Mouse (Mus musculus): ENCODE data around the gene Rad51b.

Rad51b gene

GRCm38 (mm10) chr12:79848539-79848938 is 551.5 kb downstream of the Rad51b start:
- no peak for DNase-seq

- no peak for DNase-seq
These were observed 552.9 kb downstream of the Rad51b start for GRCm38 (mm10) chr12:79850021-79850420.

GRCm38 (mm10) chr12:79851898-79852297 is 554.8 kb downstream of the Rad51b start:
- no peak for DNase-seq

- DNase-seq, result no peak
These were observed 555.5 kb downstream of the Rad51b start for GRCm38 (mm10) chr12:79852606-79853005.

DNA sequence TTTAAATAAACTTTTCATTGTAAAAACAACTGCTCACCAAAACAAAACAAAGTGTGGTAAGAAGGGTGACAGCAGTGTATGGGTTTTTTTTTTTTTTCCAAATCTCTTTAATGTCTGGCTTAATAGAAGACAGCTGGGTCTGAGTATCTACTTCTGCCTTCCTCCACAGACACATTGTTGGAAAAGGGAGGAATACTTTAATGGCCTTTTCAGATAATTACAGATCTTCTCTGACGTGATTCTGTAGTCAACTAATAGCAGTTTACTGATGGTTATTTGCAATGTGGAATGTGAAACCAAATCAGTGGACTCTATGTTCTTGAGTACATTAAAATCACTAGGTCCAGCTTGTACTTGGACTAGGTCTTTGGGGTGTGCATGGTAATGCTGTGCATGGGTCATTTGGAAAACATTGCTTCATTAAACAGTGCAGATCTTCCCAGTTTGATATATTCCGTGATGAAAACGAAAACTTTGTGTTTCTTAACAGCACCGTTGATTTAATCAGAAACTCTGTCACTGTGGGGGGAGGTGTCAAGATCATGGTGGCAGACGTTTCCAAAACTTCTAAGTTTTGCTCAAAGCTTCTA is 556.9 kb downstream of the Rad51b start:
- no peak for DNase-seq

DNA sequence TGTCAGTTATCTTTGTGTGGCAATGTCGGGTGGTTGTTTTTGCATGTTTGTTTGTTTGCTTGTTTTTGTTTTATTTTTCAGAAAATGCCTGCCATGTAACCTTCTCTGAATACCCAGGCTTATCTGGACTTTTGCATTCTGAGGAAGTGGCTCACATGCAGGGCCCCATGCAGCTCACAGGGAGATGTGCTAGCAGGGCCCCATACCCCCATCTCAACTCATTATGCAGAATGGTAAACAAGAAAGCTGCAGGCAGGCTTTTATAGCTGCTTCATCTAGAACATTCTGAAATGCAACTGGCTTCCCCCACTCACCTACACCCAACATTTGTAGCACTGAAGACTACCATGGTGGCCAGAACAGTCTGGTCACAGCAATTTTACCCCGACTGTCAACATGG is 557.4 kb downstream of the Rad51b start:
- no peak for DNase-seq

DNA sequence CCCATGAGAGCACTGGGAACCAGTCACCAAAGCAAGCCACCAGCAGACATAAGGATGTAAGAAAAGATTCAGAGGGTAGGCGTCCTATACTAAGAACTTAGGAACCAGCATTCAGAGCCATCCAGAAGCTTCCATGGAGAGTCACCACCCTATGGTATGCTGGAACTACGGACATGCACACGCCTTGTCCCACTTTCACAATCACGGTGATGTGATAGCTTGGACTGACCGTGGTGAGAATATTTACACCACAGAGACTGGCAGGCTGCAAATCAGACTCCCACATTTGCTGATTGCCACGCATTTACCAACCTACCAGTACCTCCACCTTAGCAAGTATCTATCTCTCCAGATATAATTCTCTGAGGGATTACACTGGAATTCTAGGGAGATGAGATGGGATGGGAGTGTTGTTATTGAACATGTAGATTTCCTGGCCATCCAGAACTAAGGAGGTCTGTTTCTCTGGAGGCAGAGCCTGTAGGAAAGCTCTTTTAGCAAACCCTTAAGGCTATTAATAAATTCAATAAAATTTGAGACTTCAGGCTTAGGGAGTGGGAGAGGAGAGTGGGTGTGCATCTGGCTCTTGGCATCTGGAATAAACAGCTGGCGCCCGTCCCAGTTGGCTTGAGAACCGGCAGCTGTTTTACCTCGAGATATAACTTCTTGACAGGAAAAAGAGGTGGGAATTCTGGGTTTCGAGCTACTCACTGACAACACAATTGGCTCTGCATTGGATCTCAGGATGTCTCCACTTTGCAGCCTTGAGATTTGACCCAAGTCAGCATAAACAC is 559.2 kb downstream of the Rad51b start:
- DNase-seq, result no peak

DNA sequence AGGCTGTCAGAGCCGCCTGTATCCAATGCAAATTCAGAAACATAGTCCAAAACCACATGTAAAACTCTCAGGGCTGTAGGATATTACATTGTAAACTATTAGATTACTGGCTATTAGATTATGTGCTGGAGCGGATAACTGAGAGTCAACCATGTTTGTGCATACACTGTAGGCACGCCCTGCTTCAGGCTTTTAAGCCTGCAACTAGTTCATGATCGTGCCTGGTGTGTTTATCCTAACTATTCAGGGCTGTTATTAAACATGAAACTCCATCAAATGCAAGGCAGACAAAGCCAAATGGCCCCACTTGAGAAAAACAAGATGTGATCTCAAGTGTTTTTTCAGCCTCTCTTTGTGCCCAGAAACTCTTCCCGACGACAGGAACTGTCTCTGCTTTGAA is 560.6 kb downstream of the Rad51b start:
- no peak for DNase-seq

- no peak for DNase-seq
These were observed 561.3 kb downstream of the Rad51b start for GRCm38 (mm10) chr12:79858336-79858735.

DNA sequence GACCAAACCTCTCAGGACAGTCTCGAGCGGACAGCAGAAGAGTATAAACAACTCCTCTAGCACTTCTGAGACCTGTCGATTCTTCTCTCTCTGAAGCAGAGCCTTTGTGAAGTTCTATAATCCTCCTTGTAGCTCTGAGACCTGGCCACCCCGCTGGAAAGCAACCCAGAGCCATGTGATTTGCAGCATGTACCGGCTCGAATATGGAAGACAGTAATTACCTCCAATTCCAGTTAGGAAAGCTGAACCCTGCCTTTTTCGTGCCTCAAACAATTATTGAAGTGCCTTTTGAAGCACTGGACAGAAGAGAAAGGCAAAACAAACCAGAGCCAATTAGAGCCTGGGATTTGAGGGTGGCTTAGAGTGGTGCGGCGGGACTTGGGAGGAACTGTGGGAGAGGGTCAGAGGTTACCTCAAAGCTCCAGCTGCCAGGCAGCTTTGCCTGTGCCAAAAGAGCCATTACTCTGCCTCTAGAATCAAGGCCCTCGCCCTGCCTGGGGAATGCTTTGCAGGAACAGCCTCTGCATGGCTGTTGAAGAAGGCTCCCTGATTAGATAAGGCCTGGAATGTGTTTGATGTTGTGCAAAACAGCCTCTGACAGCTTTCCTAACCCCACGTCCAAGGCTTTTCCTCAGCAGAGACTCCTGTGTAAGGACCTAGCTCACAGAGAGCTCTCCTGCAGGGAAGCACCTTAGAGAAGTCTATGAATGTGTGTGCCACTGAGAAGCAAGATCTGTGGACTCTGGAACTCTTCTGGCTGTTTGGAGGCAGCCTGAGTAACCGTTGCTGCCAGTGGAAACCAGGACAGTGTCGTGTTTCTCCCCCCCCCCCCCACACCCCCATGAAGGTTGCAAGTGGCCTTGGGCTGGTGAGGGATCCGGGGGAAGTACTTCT is 562.5 kb downstream of the Rad51b start:
- DNase-seq, result no peak

DNA sequence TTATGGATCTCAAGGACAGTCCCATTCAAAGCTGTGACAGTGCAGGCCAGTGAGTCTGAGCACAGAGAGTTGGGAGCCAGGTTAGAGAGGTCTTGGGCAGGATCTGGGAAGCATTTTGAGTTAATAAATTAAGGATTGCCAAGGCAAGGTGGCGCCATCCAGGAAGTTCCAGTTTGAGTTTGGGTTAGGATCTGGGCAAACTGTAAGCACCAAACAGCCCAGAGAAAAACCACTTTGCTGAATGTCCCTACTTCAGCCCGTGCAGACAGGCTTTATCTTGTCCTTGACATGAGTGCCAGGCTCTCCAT is 563.1 kb downstream of the Rad51b start:
- DNase-seq, result no peak

Measured in cerebellum, adult 11-12 months (tissue).